ENCODE assay signal across 13 mouse cellular contexts in genomic region chr1:54492435-54492841, GRCm38 (mm10). TPM values are rescaled to one million over a fixed set of nuclear protein-coding genes. Genes with fewer than 3 reads are reported as not detected.
DNase-seq lines count a peak whose midpoint lies in the region; ATAC-seq and TF ChIP-seq lines count a peak whose summit lies in the region.
"Had no signal": no experiment of that assay in that cellular context is flagged by ENCODE, and none has a peak within 500 bp of the region (broad histone marks: within the 10 kb centered on the region; RNA-seq: fewer than 3 reads in every experiment).

No protein-coding gene starts in this region.

- peak; percentile 67 for TF ChIP-seq CTCF in layer of hippocampus, adult 2 months (conservative IDR thresholded peaks at IDR 0.05)
- peak; percentile 52 for TF ChIP-seq CTCF in stomach, postnatal 0 days (IDR thresholded peaks at IDR 0.05; ENCODE audit: low read depth)

- WGBS in stomach, postnatal 0 days = 65% methylated on average over 2 of the region's 2 CpGs

- ATAC-seq in CD4-positive, CD25-positive, alpha-beta regulatory T cell, adult 4 months = peak; percentile 86
- ATAC-seq in stomach, postnatal 0 days (ENCODE audit: low FRiP score, low TSS enrichment) = peak; percentile 63; the same call in 1 of the 2 replicates

- H3K4me3 ChIP-seq in layer of hippocampus, adult 2 months = no peak overlapping the region
- H3K4me3 ChIP-seq in stomach, postnatal 0 days (ENCODE audit: low read depth, low read length) = no peak overlapping the region
- H3K4me3 ChIP-seq: erythroblast, embryonic 14.5 days; hindbrain, embryonic 15.5 days had no signal

- H3K9ac ChIP-seq in stomach, postnatal 0 days (ENCODE audit: low read length) = no peak overlapping the region
- H3K9ac ChIP-seq: hindbrain, embryonic 15.5 days had no signal

- H3K27me3 ChIP-seq in stomach, postnatal 0 days (ENCODE audit: control insufficient read depth, insufficient read depth, low read length) = no peaks in the 10 kb centered on the region
- H3K27me3 ChIP-seq: hindbrain, embryonic 15.5 days had no signal

- no peak for DNase-seq in layer of hippocampus, adult 2 months (ENCODE audit: low spot score in 2 of 2)
- DNase-seq in layer of hippocampus, postnatal 14 days (ENCODE audit: low spot score in 2 of 2) = no peak
- DNase-seq in brain, adult 2 months (ENCODE audit: low read depth, low spot score) = peak; percentile 15
- no peak for DNase-seq in stomach, postnatal 0 days (ENCODE audit: low spot score)
- no peak for DNase-seq in ovary, postnatal 10 days (ENCODE audit: low spot score)
- DNase-seq in neural tube, embryonic 10.5 days (ENCODE audit: extremely low spot score, low spot score) = no peak
- DNase-seq: cerebellum, postnatal 14 days; gastrocnemius, postnatal 25 days; liver; retina, postnatal 1 day had no signal

- no peak overlapping the region for H3K4me2 ChIP-seq in stomach, postnatal 0 days (replicated peaks; ENCODE audit: low read depth)
- H3K4me2 ChIP-seq: hindbrain, embryonic 15.5 days had no signal

- no peaks in the 10 kb centered on the region; the same call in 1 of the 2 replicates for H3K36me3 ChIP-seq in stomach, postnatal 0 days (ENCODE audit: control insufficient read depth, insufficient read depth, low read length)

- no peak for TF ChIP-seq EP300 in stomach, postnatal 0 days (optimal IDR thresholded peaks at IDR 0.05)

- H3K27ac ChIP-seq in layer of hippocampus, adult 2 months = no peak overlapping the region
- no peak overlapping the region for H3K27ac ChIP-seq in stomach, postnatal 0 days (replicated peaks)
- H3K27ac ChIP-seq: hindbrain, embryonic 15.5 days had no signal

- no peaks in the 10 kb centered on the region for H3K4me1 ChIP-seq in stomach, postnatal 0 days (replicated peaks; ENCODE audit: control insufficient read depth, insufficient read depth)
- H3K4me1 ChIP-seq: hindbrain, embryonic 15.5 days had no signal

- no peaks in the 10 kb centered on the region for H3K9me3 ChIP-seq in stomach, postnatal 0 days (ENCODE audit: control insufficient read depth, low read length)
- H3K9me3 ChIP-seq: hindbrain, embryonic 15.5 days had no signal

RNA-seq across cellular contexts. Expression of gene Gtf3c3, which starts 53.7 kb away (rescaled TPM):
- total RNA-seq in layer of hippocampus, adult 2 months (2021) = 10 to 100 TPM; 31.4 to 34.1 TPM
- total RNA-seq in layer of hippocampus, postnatal 14 days (2021) = 10 to 100 TPM; 25.1 to 30.5 TPM
- 10 to 100 TPM; 21.5 to 24.9 TPM for polyA plus RNA-seq in CD4-positive, CD25-positive, alpha-beta regulatory T cell, adult 4 months (2017; shearing (Covaris generic))
- 8.7 and 8.9 TPM in 2 replicates for polyA plus RNA-seq in stomach, postnatal 0 days (2015; fragmentation: Nextera tagmentation; extraction: Ambion mirVana)
